ENCODE assay signal across 8 mouse cellular contexts in genomic region chr12:70234411-70234810, GRCm38 (mm10). TPM values are rescaled to one million over a fixed set of nuclear protein-coding genes. Genes with fewer than 3 reads are reported as not detected.
A peak's percentile ranks its signal among the peaks of the same experiment; 100 is the strongest.
DNase-seq lines count a peak whose midpoint lies in the region; ATAC-seq and TF ChIP-seq lines count a peak whose summit lies in the region.

No protein-coding gene starts in this region.

- no peak overlapping the region for H3K27ac ChIP-seq in heart, postnatal 0 days (ENCODE audit: low read depth)
- H3K27ac ChIP-seq in midbrain, embryonic 12.5 days (replicated peaks): no peak overlapping the region

- no peaks in the 10 kb centered on the region for H3K27me3 ChIP-seq in heart, postnatal 0 days (ENCODE audit: control insufficient read depth, insufficient read depth, low read length)
- H3K27me3 ChIP-seq in midbrain, embryonic 12.5 days: 0 out of 2 replicates have a peak, but pooled peaks cover 7% of the 10 kb centered on the region

- no peak for TF ChIP-seq EP300 in heart, postnatal 0 days (IDR thresholded peaks at IDR 0.05; ENCODE audit: low read depth)

- DNase-seq in gastrocnemius, adult 18-20 months (ENCODE audit: low spot score): peak; percentile 15
- no peak for DNase-seq in gastrocnemius, adult 8-10 months (ENCODE audit: low spot score in 2 of 2)
- peak; percentile 36 for DNase-seq in MEL-GATA-1-ER (ENCODE audit: extremely low read depth, low read depth)
- peak; percentile 46 to 70 for DNase-seq in cerebellum, postnatal 25 days
- peak; percentile 86 for DNase-seq in heart, postnatal 0 days (ENCODE audit: low spot score)
- DNase-seq in kidney, postnatal 25 days: peak; percentile 66 to 71
- DNase-seq in thymus, postnatal 36 days: peak; percentile 36 to 47

- H3K36me3 ChIP-seq in heart, postnatal 0 days (replicated peaks; ENCODE audit: control insufficient read depth, insufficient read depth, low read length): no peaks in the 10 kb centered on the region
- no peaks in the 10 kb centered on the region for H3K36me3 ChIP-seq in midbrain, embryonic 12.5 days

- no peaks in the 10 kb centered on the region for H3K9me3 ChIP-seq in heart, postnatal 0 days (replicated peaks; ENCODE audit: control insufficient read depth, low read length)
- no peaks in the 10 kb centered on the region for H3K9me3 ChIP-seq in midbrain, embryonic 12.5 days

- peak; percentile 83 for TF ChIP-seq CTCF in heart, postnatal 0 days (IDR thresholded peaks at IDR 0.05; ENCODE audit: low read depth)

- no peak overlapping the region for H3K9ac ChIP-seq in heart, postnatal 0 days (replicated peaks; ENCODE audit: low read depth, low read length)
- no peak overlapping the region for H3K9ac ChIP-seq in midbrain, embryonic 12.5 days (replicated peaks)

- H3K4me2 ChIP-seq in heart, postnatal 0 days (ENCODE audit: low read depth, low read length): no peak overlapping the region
- no peak overlapping the region for H3K4me2 ChIP-seq in midbrain, embryonic 12.5 days (replicated peaks)

- H3K4me1 ChIP-seq in heart, postnatal 0 days (ENCODE audit: control insufficient read depth, insufficient read depth): peaks cover 19% of the 10 kb centered on the region
- H3K4me1 ChIP-seq in midbrain, embryonic 12.5 days: peaks cover 17% of the 10 kb centered on the region

- H3K4me3 ChIP-seq in heart, postnatal 0 days (ENCODE audit: low read depth, low read length): no peak overlapping the region
- no peak overlapping the region for H3K4me3 ChIP-seq in midbrain, embryonic 12.5 days

- ATAC-seq in heart, postnatal 0 days (ENCODE audit: insufficient read depth, low read depth): peak; percentile 83
- ATAC-seq in midbrain, embryonic 12.5 days (ENCODE audit: low FRiP score, low read depth): peak; percentile 75; the same call in 1 of the 2 replicates

- WGBS in heart, postnatal 0 days: 11% methylated on average over 6 of the region's 6 CpGs
- WGBS in midbrain, embryonic 12.5 days: 22% methylated on average over 6 of the region's 6 CpGs

RNA-seq across cellular contexts. Expression of gene Pygl, which starts 3.1 kb away (rescaled TPM):
- total RNA-seq in gastrocnemius, adult 18-20 months (2021): 1 to 10 TPM; 1.4 to 2.4 TPM
- total RNA-seq in gastrocnemius, adult 8-10 months (2022): 1 to 10 TPM in 3 of 4 experiments, under 1 TPM in 1; 0.92 to 1.8 (median 1.4) TPM
- total RNA-seq in heart, postnatal 0 days (2014; rRNA removed; ENCODE audit: low replicate concordance): 43.2 and 58.9 TPM in 2 replicates
- polyA plus RNA-seq in heart, postnatal 0 days (2015; fragmentation: Nextera tagmentation; extraction: Ambion mirVana): 28.5 and 31.6 TPM in 2 replicates
- polyA plus RNA-seq in midbrain, embryonic 12.5 days (2016; fragmentation: Nextera tagmentation; extraction: Ambion mirVana): 6.0 and 6.7 TPM in 2 replicates

Comparison
In these comparisons a context has a peak if more than half of its experiments do, and no peak if none do; other contexts are left out.
1. DNase-seq: peak in gastrocnemius, adult 18-20 months (single experiment), MEL-GATA-1-ER (single experiment), cerebellum, postnatal 25 days (2 of 2), heart, postnatal 0 days (single experiment), kidney, postnatal 25 days (2 of 2) and thymus, postnatal 36 days (2 of 2); none in gastrocnemius, adult 8-10 months (0 of 2).
2. RNA of gene Pygl, which starts 3.1 kb away (total RNA-seq): 43.2 to 58.9 TPM in heart, postnatal 0 days; 1.4 to 2.4 TPM in gastrocnemius, adult 18-20 months and 0.92 to 1.8 TPM in gastrocnemius, adult 8-10 months; every median in the first group is over 10 times any median in the second.